Comparison of ENCODE assay signal across 22 mouse cellular contexts in the genomic region with DNA sequence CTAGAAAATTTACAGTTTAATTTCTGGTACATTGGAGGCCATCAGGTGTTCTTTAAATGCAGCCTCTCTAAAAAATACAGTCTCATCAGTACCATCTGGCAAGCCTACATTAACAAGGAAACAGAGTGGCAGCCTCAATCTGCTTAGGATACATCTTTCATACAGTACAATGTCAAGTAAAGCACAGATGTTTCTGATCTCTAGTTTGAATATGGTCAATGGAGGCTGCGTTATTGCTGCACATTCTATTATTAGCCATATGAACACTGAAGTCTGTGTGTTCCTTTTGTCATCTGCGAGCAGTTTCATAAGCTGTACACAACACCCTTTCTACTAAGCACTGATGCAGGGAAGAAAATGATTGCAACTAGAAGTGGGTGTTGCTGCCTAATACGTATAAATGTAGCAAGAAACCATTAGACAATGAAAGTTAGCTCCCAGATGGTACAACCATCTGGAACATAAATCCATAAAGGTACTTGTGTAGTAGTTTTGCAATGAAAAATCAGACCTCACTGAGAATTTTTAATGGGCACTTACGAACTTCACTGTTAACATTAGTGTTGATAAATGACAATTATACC.
DNase-seq lines count a peak whose midpoint lies in the region; ATAC-seq and TF ChIP-seq lines count a peak whose summit lies in the region.
"Had no signal": no experiment of that assay in that cellular context is flagged by ENCODE, and none has a peak within 500 bp of the region (broad histone marks: within the 10 kb centered on the region; RNA-seq: fewer than 3 reads in every experiment).

No protein-coding gene starts in this region.

- no peaks in the 10 kb centered on the region for H3K9me3 ChIP-seq in forebrain, embryonic 14.5 days (replicated peaks; ENCODE audit: control insufficient read depth, low read length)
- H3K9me3 ChIP-seq in forebrain, embryonic 11.5 days (ENCODE audit: control insufficient read depth, low read length): no peaks in the 10 kb centered on the region
- H3K9me3 ChIP-seq in neural tube, embryonic 15.5 days (replicated peaks): no peaks in the 10 kb centered on the region
- H3K9me3 ChIP-seq in lung, postnatal 0 days (ENCODE audit: low read length): no peaks in the 10 kb centered on the region
- H3K9me3 ChIP-seq: heart, embryonic 13.5 days; limb, embryonic 12.5 days; liver, embryonic 12.5 days had no signal

- no peak overlapping the region for H3K9ac ChIP-seq in forebrain, embryonic 14.5 days (ENCODE audit: low read length)
- no peak overlapping the region for H3K9ac ChIP-seq in forebrain, embryonic 11.5 days (ENCODE audit: low read length)
- no peak overlapping the region for H3K9ac ChIP-seq in neural tube, embryonic 15.5 days (replicated peaks)
- H3K9ac ChIP-seq in lung, postnatal 0 days (replicated peaks; ENCODE audit: low read depth): no peak overlapping the region
- H3K9ac ChIP-seq: heart, embryonic 13.5 days; limb, embryonic 12.5 days; liver, embryonic 12.5 days had no signal

- H3K4me3 ChIP-seq in forebrain, embryonic 14.5 days (ENCODE audit: low read depth, low read length): no peak overlapping the region
- H3K4me3 ChIP-seq in forebrain, embryonic 11.5 days (ENCODE audit: low read depth, low read length): no peak overlapping the region
- H3K4me3 ChIP-seq in neural tube, embryonic 15.5 days (replicated peaks): no peak overlapping the region
- H3K4me3 ChIP-seq in lung, postnatal 0 days (ENCODE audit: low read depth, low read length): no peak overlapping the region
- H3K4me3 ChIP-seq: heart, embryonic 13.5 days; limb, embryonic 12.5 days; liver, embryonic 12.5 days had no signal

- no peak overlapping the region for H3K4me2 ChIP-seq in forebrain, embryonic 14.5 days (ENCODE audit: low read length)
- no peak overlapping the region for H3K4me2 ChIP-seq in forebrain, embryonic 11.5 days (ENCODE audit: low read depth, low read length, severe bottlenecking)
- H3K4me2 ChIP-seq in neural tube, embryonic 15.5 days: no peak overlapping the region
- H3K4me2 ChIP-seq in lung, postnatal 0 days (replicated peaks; ENCODE audit: low read depth, low read length): no peak overlapping the region
- H3K4me2 ChIP-seq: heart, embryonic 13.5 days; limb, embryonic 12.5 days; liver, embryonic 12.5 days had no signal

- H3K27ac ChIP-seq in forebrain, embryonic 14.5 days (ENCODE audit: low read depth, low read length): no peak overlapping the region
- H3K27ac ChIP-seq in forebrain, embryonic 11.5 days (ENCODE audit: low read depth, low read length): no peak overlapping the region
- H3K27ac ChIP-seq in neural tube, embryonic 15.5 days (replicated peaks): 0 out of 2 replicates have a peak overlapping the region, but pooled peaks have one; percentile 25
- no peak overlapping the region for H3K27ac ChIP-seq in lung, postnatal 0 days (ENCODE audit: low read length)
- H3K27ac ChIP-seq: heart, embryonic 13.5 days; limb, embryonic 12.5 days; liver, embryonic 12.5 days; stomach, postnatal 0 days had no signal

- H3K4me1 ChIP-seq in forebrain, embryonic 14.5 days (ENCODE audit: control insufficient read depth, insufficient read depth, low read length): no peaks in the 10 kb centered on the region
- H3K4me1 ChIP-seq in forebrain, embryonic 11.5 days (replicated peaks; ENCODE audit: control insufficient read depth, insufficient read depth, low read length): no peaks in the 10 kb centered on the region
- H3K4me1 ChIP-seq in neural tube, embryonic 15.5 days: peaks cover 3% of the 10 kb centered on the region; the same call in 1 of the 2 replicates
- H3K4me1 ChIP-seq in lung, postnatal 0 days (ENCODE audit: insufficient read depth, low read depth, low read length): no peaks in the 10 kb centered on the region
- H3K4me1 ChIP-seq: heart, embryonic 13.5 days; limb, embryonic 12.5 days; liver, embryonic 12.5 days had no signal

- 63% methylated on average over 4 of the region's 4 CpGs for WGBS in forebrain, embryonic 14.5 days
- WGBS in forebrain, embryonic 11.5 days: 82% methylated on average over 4 of the region's 4 CpGs
- 64% methylated on average over 4 of the region's 4 CpGs for WGBS in neural tube, embryonic 15.5 days
- WGBS in lung, postnatal 0 days: 74% methylated on average over 4 of the region's 4 CpGs

- no peak for TF ChIP-seq CTCF in lung, postnatal 0 days (IDR thresholded peaks at IDR 0.05)

- no peaks in the 10 kb centered on the region for H3K36me3 ChIP-seq in forebrain, embryonic 14.5 days (ENCODE audit: control insufficient read depth, insufficient read depth, low read length)
- no peaks in the 10 kb centered on the region for H3K36me3 ChIP-seq in forebrain, embryonic 11.5 days (ENCODE audit: control insufficient read depth, insufficient read depth, low read length)
- no peaks in the 10 kb centered on the region for H3K36me3 ChIP-seq in neural tube, embryonic 15.5 days
- H3K36me3 ChIP-seq in lung, postnatal 0 days (ENCODE audit: insufficient read depth, low read length): no peaks in the 10 kb centered on the region
- H3K36me3 ChIP-seq: heart, embryonic 13.5 days; limb, embryonic 12.5 days; liver, embryonic 12.5 days had no signal

- DNase-seq in forebrain, embryonic 14.5 days (ENCODE audit: low spot score): peak; percentile 49
- DNase-seq in forebrain, embryonic 11.5 days (ENCODE audit: low spot score): no peak
- DNase-seq in layer of hippocampus, adult 11-12 months (ENCODE audit: low spot score): peak; percentile 40
- no peak for DNase-seq in layer of hippocampus, postnatal 10 days (ENCODE audit: low spot score in 2 of 2)
- DNase-seq in right cerebral cortex, adult 18-20 months: peak; percentile 13
- DNase-seq in right cerebral cortex, postnatal 4 days: no peak
- DNase-seq in lung, postnatal 0 days (ENCODE audit: low spot score): no peak
- DNase-seq: adrenal gland, postnatal 25 days; cerebellum, adult 18-20 months; gastrocnemius, postnatal 10 days; heart, adult 11 months; heart, postnatal 36 days; kidney, adult 9 months; kidney, postnatal 25 days; lung, adult 2 months; lung, postnatal 36 days had no signal

- ATAC-seq in forebrain, embryonic 14.5 days: peak; percentile 77
- no peak for ATAC-seq in forebrain, embryonic 11.5 days (replicated peaks; ENCODE audit: low FRiP score)
- no peak for ATAC-seq in neural tube, embryonic 15.5 days (ENCODE audit: low FRiP score)
- ATAC-seq in lung, postnatal 0 days: no peak
- ATAC-seq: liver, embryonic 12.5 days had no signal

- no peaks in the 10 kb centered on the region for H3K27me3 ChIP-seq in forebrain, embryonic 14.5 days (replicated peaks; ENCODE audit: control insufficient read depth, insufficient read depth, low read length)
- H3K27me3 ChIP-seq in forebrain, embryonic 11.5 days (ENCODE audit: control insufficient read depth, insufficient read depth, low read length): no peaks in the 10 kb centered on the region
- no peaks in the 10 kb centered on the region for H3K27me3 ChIP-seq in neural tube, embryonic 15.5 days (replicated peaks)
- no peaks in the 10 kb centered on the region for H3K27me3 ChIP-seq in lung, postnatal 0 days (replicated peaks; ENCODE audit: insufficient read depth, low read length)
- H3K27me3 ChIP-seq: CH12.LX; heart, embryonic 13.5 days; limb, embryonic 12.5 days; liver, embryonic 12.5 days had no signal

- TF ChIP-seq EP300 in lung, postnatal 0 days (IDR thresholded peaks at IDR 0.05): no peak

Comparison
In these comparisons a context has a peak if more than half of its experiments do, and no peak if none do; other contexts are left out.
1. DNase-seq: peak in forebrain, embryonic 14.5 days (single experiment), layer of hippocampus, adult 11-12 months (single experiment) and right cerebral cortex, adult 18-20 months (single experiment); none in forebrain, embryonic 11.5 days (single experiment), layer of hippocampus, postnatal 10 days (0 of 2), right cerebral cortex, postnatal 4 days (single experiment) and lung, postnatal 0 days (single experiment).